ENCODE assay signal across 13 mouse cellular contexts in the genomic region with DNA sequence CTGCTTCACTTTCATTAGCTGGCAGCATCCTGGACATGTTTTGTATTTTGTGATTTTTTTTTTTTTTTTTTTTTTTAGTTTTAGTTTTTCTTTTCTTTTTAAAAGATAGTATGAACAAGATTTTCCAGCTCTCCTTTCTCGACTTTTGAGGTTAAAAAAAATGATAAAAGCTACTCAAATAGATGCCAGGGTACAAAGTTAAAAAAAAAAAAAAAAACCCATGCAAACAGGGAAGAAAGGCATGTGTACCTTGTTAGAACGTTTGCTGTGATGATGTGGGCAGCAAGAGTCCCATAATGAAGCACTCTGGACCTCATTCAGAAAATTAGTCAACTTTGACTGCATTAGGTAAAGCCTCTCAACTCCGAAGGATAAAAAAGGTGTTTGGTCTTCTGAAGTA. TPM values are rescaled to one million over a fixed set of nuclear protein-coding genes. Genes with fewer than 3 reads are reported as not detected.
A peak's percentile ranks its signal among the peaks of the same experiment; 100 is the strongest.
DNase-seq lines count a peak whose midpoint lies in the region; ATAC-seq and TF ChIP-seq lines count a peak whose summit lies in the region.
"Had no signal": no experiment of that assay in that cellular context is flagged by ENCODE, and none has a peak within 500 bp of the region (broad histone marks: within the 10 kb centered on the region; RNA-seq: fewer than 3 reads in every experiment).

No protein-coding gene starts in this region.

- 63% methylated on average over 3 of the region's 3 CpGs for WGBS in liver, embryonic 11.5 days
- WGBS in forebrain, embryonic 15.5 days = 22% methylated on average over 3 of the region's 3 CpGs
- 31% methylated on average over 3 of the region's 3 CpGs for WGBS in limb, embryonic 14.5 days
- 46% methylated on average over 3 of the region's 3 CpGs for WGBS in neural tube, embryonic 13.5 days
- 62% methylated on average over 3 of the region's 3 CpGs for WGBS in intestine, embryonic 16.5 days

- H3K27ac ChIP-seq in liver, embryonic 11.5 days (ENCODE audit: low read depth, low read length) = no peak overlapping the region
- H3K27ac ChIP-seq in forebrain, embryonic 15.5 days (replicated peaks) = peak overlapping the region; percentile 98
- H3K27ac ChIP-seq in limb, embryonic 14.5 days (replicated peaks; ENCODE audit: low read depth, low read length) = no peak overlapping the region
- H3K27ac ChIP-seq in neural tube, embryonic 13.5 days (replicated peaks) = peak overlapping the region; percentile 99
- H3K27ac ChIP-seq in intestine, embryonic 16.5 days (ENCODE audit: low read length) = no peak overlapping the region
- H3K27ac ChIP-seq: midbrain, embryonic 12.5 days had no signal

- ATAC-seq in liver, embryonic 11.5 days (replicated peaks; ENCODE audit: low FRiP score) = no peak
- ATAC-seq in forebrain, embryonic 15.5 days (replicated peaks) = no peak
- ATAC-seq in limb, embryonic 14.5 days (ENCODE audit: low FRiP score, low read depth) = no peak
- ATAC-seq in neural tube, embryonic 13.5 days (ENCODE audit: low read depth) = no peak
- ATAC-seq in CD4-positive, CD25-positive, alpha-beta regulatory T cell, adult 4 months = no peak
- no peak for ATAC-seq in intestine, embryonic 16.5 days

- H3K27me3 ChIP-seq in liver, embryonic 11.5 days (replicated peaks; ENCODE audit: control insufficient read depth, insufficient read depth, low read length) = no peaks in the 10 kb centered on the region
- H3K27me3 ChIP-seq in forebrain, embryonic 15.5 days = no peaks in the 10 kb centered on the region
- H3K27me3 ChIP-seq in limb, embryonic 14.5 days (ENCODE audit: control insufficient read depth, insufficient read depth, low read length) = no peaks in the 10 kb centered on the region
- no peaks in the 10 kb centered on the region for H3K27me3 ChIP-seq in neural tube, embryonic 13.5 days
- H3K27me3 ChIP-seq in intestine, embryonic 16.5 days (replicated peaks; ENCODE audit: control insufficient read depth, insufficient read depth, low read length) = no peaks in the 10 kb centered on the region
- H3K27me3 ChIP-seq: midbrain, embryonic 12.5 days had no signal

- no peak overlapping the region for H3K9ac ChIP-seq in liver, embryonic 11.5 days (ENCODE audit: low read depth, low read length)
- H3K9ac ChIP-seq in forebrain, embryonic 15.5 days (replicated peaks) = peak overlapping the region; percentile 97
- H3K9ac ChIP-seq in limb, embryonic 14.5 days (ENCODE audit: low read depth, low read length, severe bottlenecking) = peak overlapping the region; percentile 51; the same call in 1 of the 2 replicates
- H3K9ac ChIP-seq in neural tube, embryonic 13.5 days = peak overlapping the region; percentile 98
- no peak overlapping the region for H3K9ac ChIP-seq in intestine, embryonic 16.5 days (ENCODE audit: low read depth, low read length)

- no peaks in the 10 kb centered on the region for H3K9me3 ChIP-seq in liver, embryonic 11.5 days (ENCODE audit: control insufficient read depth, low read length)
- no peaks in the 10 kb centered on the region for H3K9me3 ChIP-seq in forebrain, embryonic 15.5 days
- H3K9me3 ChIP-seq in limb, embryonic 14.5 days (ENCODE audit: control insufficient read depth, low read length) = no peaks in the 10 kb centered on the region
- no peaks in the 10 kb centered on the region for H3K9me3 ChIP-seq in neural tube, embryonic 13.5 days
- no peaks in the 10 kb centered on the region for H3K9me3 ChIP-seq in intestine, embryonic 16.5 days (ENCODE audit: control insufficient read depth, low read length)
- H3K9me3 ChIP-seq: midbrain, embryonic 12.5 days had no signal

- H3K4me1 ChIP-seq in liver, embryonic 11.5 days (replicated peaks; ENCODE audit: control insufficient read depth, insufficient read depth, low read length) = peaks cover 16% of the 10 kb centered on the region
- H3K4me1 ChIP-seq in forebrain, embryonic 15.5 days = peaks cover 59% of the 10 kb centered on the region
- H3K4me1 ChIP-seq in limb, embryonic 14.5 days (ENCODE audit: control insufficient read depth, insufficient read depth, low read length) = peaks cover 19% of the 10 kb centered on the region; the same call in 1 of the 2 replicates
- H3K4me1 ChIP-seq in neural tube, embryonic 13.5 days (replicated peaks) = peaks cover 74% of the 10 kb centered on the region
- peaks cover 20% of the 10 kb centered on the region for H3K4me1 ChIP-seq in intestine, embryonic 16.5 days (ENCODE audit: control insufficient read depth, insufficient read depth, low read length)

- DNase-seq in liver, embryonic 11.5 days (ENCODE audit: low spot score) = no peak
- no peak for DNase-seq in liver
- no peak for DNase-seq in limb, embryonic 14.5 days (ENCODE audit: low spot score)
- DNase-seq in adrenal gland, adult (ENCODE audit: inconsistent age in 2 of 2, low spot score in 1 of 2) = no peak
- DNase-seq: cerebellum, adult 18-20 months; heart, postnatal 4 days; kidney, adult 8-10 months had no signal

- peak overlapping the region; percentile 98; the same call in 1 of the 2 replicates for H3K4me2 ChIP-seq in liver, embryonic 11.5 days
- peak overlapping the region; percentile 87 for H3K4me2 ChIP-seq in forebrain, embryonic 15.5 days (replicated peaks)
- H3K4me2 ChIP-seq in limb, embryonic 14.5 days (replicated peaks; ENCODE audit: low read depth, low read length, severe bottlenecking) = peak overlapping the region; percentile 95
- H3K4me2 ChIP-seq in neural tube, embryonic 13.5 days = peak overlapping the region; percentile 78
- H3K4me2 ChIP-seq in intestine, embryonic 16.5 days (ENCODE audit: low read depth, low read length) = no peak overlapping the region

- no peak for TF ChIP-seq POLR2A in limb, embryonic 14.5 days (IDR thresholded peaks at IDR 0.05; ENCODE audit: borderline replicate concordance, extremely low read depth, insufficient read depth, insufficient read length)

- no peak overlapping the region for H3K4me3 ChIP-seq in liver, embryonic 11.5 days (ENCODE audit: low read depth, low read length)
- H3K4me3 ChIP-seq in forebrain, embryonic 15.5 days = peak overlapping the region; percentile 72
- H3K4me3 ChIP-seq in limb, embryonic 14.5 days (replicated peaks; ENCODE audit: low read length) = peak overlapping the region; percentile 27; the same call in 1 of the 2 replicates
- peak overlapping the region; percentile 81 for H3K4me3 ChIP-seq in neural tube, embryonic 13.5 days
- no peak overlapping the region for H3K4me3 ChIP-seq in intestine, embryonic 16.5 days (ENCODE audit: low read length)

- H3K36me3 ChIP-seq in liver, embryonic 11.5 days (ENCODE audit: control insufficient read depth, insufficient read depth, low read length) = peaks cover 24% of the 10 kb centered on the region; the same call in 1 of the 2 replicates
- peaks cover 14% of the 10 kb centered on the region for H3K36me3 ChIP-seq in forebrain, embryonic 15.5 days
- H3K36me3 ChIP-seq in limb, embryonic 14.5 days (ENCODE audit: control insufficient read depth, insufficient read depth, low read length) = peaks cover 41% of the 10 kb centered on the region
- H3K36me3 ChIP-seq in neural tube, embryonic 13.5 days = peaks cover 40% of the 10 kb centered on the region
- no peaks in the 10 kb centered on the region for H3K36me3 ChIP-seq in intestine, embryonic 16.5 days (ENCODE audit: control insufficient read depth, insufficient read depth, low read length)

RNA-seq across cellular contexts. Expression of a gene that starts 6.2 kb away (rescaled TPM):
- 92.2 and 95.4 TPM in 2 replicates for polyA plus RNA-seq in liver, embryonic 11.5 days (2014; fragmentation: Nextera tagmentation; extraction: Ambion mirVana)
- polyA plus RNA-seq in forebrain, embryonic 15.5 days (2015; fragmentation: Nextera tagmentation; extraction: Ambion mirVana) = 204 and 215 TPM in 2 replicates
- polyA plus RNA-seq in limb, embryonic 14.5 days (2012; rRNA removed) = 33.8 and 38.2 TPM in 2 replicates
- polyA plus RNA-seq in limb, embryonic 14.5 days (2014; fragmentation: Nextera tagmentation; extraction: Ambion mirVana) = 61.7 and 74.9 TPM in 2 replicates
- polyA plus RNA-seq in neural tube, embryonic 13.5 days (2015; fragmentation: Nextera tagmentation; extraction: Ambion mirVana) = 125 and 131 TPM in 2 replicates
- under 1 TPM; 0.23 to 0.79 TPM for polyA plus RNA-seq in CD4-positive, CD25-positive, alpha-beta regulatory T cell, adult 4 months (2017; shearing (Covaris generic))
- 13.1 and 14.8 TPM in 2 replicates for polyA plus RNA-seq in intestine, embryonic 16.5 days (2015; fragmentation: Nextera tagmentation; extraction: Ambion mirVana)

RNA-seq across cellular contexts. Expression of a gene that starts 9.2 kb away (rescaled TPM):
- polyA plus RNA-seq in liver, embryonic 11.5 days (2014; fragmentation: Nextera tagmentation; extraction: Ambion mirVana) = not detected in 2 replicates
- 0.26 TPM in 1 of 2 replicates, not detected in the other for polyA plus RNA-seq in forebrain, embryonic 15.5 days (2015; fragmentation: Nextera tagmentation; extraction: Ambion mirVana)
- 0.19 TPM in 1 of 2 replicates, not detected in the other for polyA plus RNA-seq in limb, embryonic 14.5 days (2012; rRNA removed)
- polyA plus RNA-seq in limb, embryonic 14.5 days (2014; fragmentation: Nextera tagmentation; extraction: Ambion mirVana) = not detected in 2 replicates
- not detected in 2 replicates for polyA plus RNA-seq in neural tube, embryonic 13.5 days (2015; fragmentation: Nextera tagmentation; extraction: Ambion mirVana)
- polyA plus RNA-seq in CD4-positive, CD25-positive, alpha-beta regulatory T cell, adult 4 months (2017; shearing (Covaris generic)) = not detected
- polyA plus RNA-seq in intestine, embryonic 16.5 days (2015; fragmentation: Nextera tagmentation; extraction: Ambion mirVana) = not detected in 2 replicates
- polyA plus RNA-seq: lung, embryonic 16.5 days; midbrain, embryonic 12.5 days had no signal

Comparison
In these comparisons a context has a peak if more than half of its experiments do, and no peak if none do; other contexts are left out.
1. H3K27ac ChIP-seq: peak in forebrain, embryonic 15.5 days (single experiment) and neural tube, embryonic 13.5 days (single experiment); none in liver, embryonic 11.5 days (single experiment), limb, embryonic 14.5 days (single experiment) and intestine, embryonic 16.5 days (single experiment).
2. H3K4me3 ChIP-seq: peak in forebrain, embryonic 15.5 days (single experiment), limb, embryonic 14.5 days (single experiment) and neural tube, embryonic 13.5 days (single experiment); none in liver, embryonic 11.5 days (single experiment) and intestine, embryonic 16.5 days (single experiment).
3. H3K9ac ChIP-seq: peak in forebrain, embryonic 15.5 days (single experiment), limb, embryonic 14.5 days (single experiment) and neural tube, embryonic 13.5 days (single experiment); none in liver, embryonic 11.5 days (single experiment) and intestine, embryonic 16.5 days (single experiment).